Comparison of ENCODE assay signal across 22 mouse cellular contexts in genomic region chr11:49266671-49267070, GRCm38 (mm10). TPM values are rescaled to one million over a fixed set of nuclear protein-coding genes. Genes with fewer than 3 reads are reported as not detected.
A peak's percentile ranks its signal among the peaks of the same experiment; 100 is the strongest.
DNase-seq lines count a peak whose midpoint lies in the region; ATAC-seq and TF ChIP-seq lines count a peak whose summit lies in the region.
"Had no signal": no experiment of that assay in that cellular context is flagged by ENCODE, and none has a peak within 500 bp of the region (broad histone marks: within the 10 kb centered on the region; RNA-seq: fewer than 3 reads in every experiment).

No protein-coding gene starts in this region.

- peaks cover 17% of the 10 kb centered on the region for H3K4me1 ChIP-seq in heart, embryonic 16.5 days (ENCODE audit: control insufficient read depth, insufficient read depth, low read length)
- peaks cover 23% of the 10 kb centered on the region; the same call in 1 of the 2 replicates for H3K4me1 ChIP-seq in intestine, embryonic 16.5 days (ENCODE audit: control insufficient read depth, insufficient read depth, low read length)
- peaks cover 32% of the 10 kb centered on the region for H3K4me1 ChIP-seq in kidney, adult 2 months (ENCODE audit: control insufficient read depth, insufficient read depth, low read length)
- peaks cover 13% of the 10 kb centered on the region for H3K4me1 ChIP-seq in liver, embryonic 13.5 days (replicated peaks)
- H3K4me1 ChIP-seq: embryonic facial prominence, embryonic 12.5 days; hindbrain, embryonic 13.5 days had no signal

- TF ChIP-seq POLR2A in kidney, adult 2 months (IDR thresholded peaks at IDR 0.05; ENCODE audit: low read depth, low read length), result no peak

- no peaks in the 10 kb centered on the region for H3K9me3 ChIP-seq in heart, embryonic 16.5 days (replicated peaks; ENCODE audit: control insufficient read depth, low read length)
- no peaks in the 10 kb centered on the region for H3K9me3 ChIP-seq in intestine, embryonic 16.5 days (ENCODE audit: control insufficient read depth, low read length)
- no peaks in the 10 kb centered on the region for H3K9me3 ChIP-seq in liver, embryonic 13.5 days (replicated peaks)
- H3K9me3 ChIP-seq: embryonic facial prominence, embryonic 12.5 days; hindbrain, embryonic 13.5 days; lung, embryonic 15.5 days had no signal

- peak overlapping the region; percentile 38 for H3K27ac ChIP-seq in heart, embryonic 16.5 days (ENCODE audit: low read length)
- H3K27ac ChIP-seq in intestine, embryonic 16.5 days (ENCODE audit: low read length), result peak overlapping the region; percentile 41; the same call in 1 of the 2 replicates
- H3K27ac ChIP-seq in kidney, adult 2 months (ENCODE audit: insufficient read depth, low read depth, low read length), result peak overlapping the region; percentile 98
- peak overlapping the region; percentile 64; the same call in 1 of the 2 replicates for H3K27ac ChIP-seq in liver, embryonic 13.5 days
- H3K27ac ChIP-seq: embryonic facial prominence, embryonic 12.5 days; hindbrain, embryonic 13.5 days; lung, embryonic 15.5 days had no signal

- no peak for TF ChIP-seq CTCF in kidney, adult 2 months (conservative IDR thresholded peaks at IDR 0.05; ENCODE audit: insufficient read depth, insufficient read length, low read depth, low read length)

- intact Hi-C loops in heart, postnatal 14 days (cut with DNase I), result loop anchor here (10.0 kb wide), 1 partner anchor 472 kb away; no protein-coding TSS in a partner anchor

- no peak overlapping the region for H3K9ac ChIP-seq in heart, embryonic 16.5 days (ENCODE audit: low read length)
- H3K9ac ChIP-seq in intestine, embryonic 16.5 days (ENCODE audit: low read depth, low read length), result no peak overlapping the region
- H3K9ac ChIP-seq in liver, embryonic 13.5 days, result no peak overlapping the region
- H3K9ac ChIP-seq: embryonic facial prominence, embryonic 12.5 days; hindbrain, embryonic 13.5 days; lung, embryonic 15.5 days had no signal

- no peak for ATAC-seq in heart, embryonic 16.5 days (replicated peaks; ENCODE audit: extremely low read depth, insufficient read depth, low FRiP score)
- peak; percentile 50 for ATAC-seq in intestine, embryonic 16.5 days
- peak; percentile 60; the same call in 1 of the 2 replicates for ATAC-seq in liver, embryonic 13.5 days (ENCODE audit: low read depth)

- H3K4me2 ChIP-seq in heart, embryonic 16.5 days (ENCODE audit: low read depth, low read length), result no peak overlapping the region
- H3K4me2 ChIP-seq in intestine, embryonic 16.5 days (ENCODE audit: low read depth, low read length), result no peak overlapping the region
- H3K4me2 ChIP-seq in liver, embryonic 13.5 days, result no peak overlapping the region
- H3K4me2 ChIP-seq: embryonic facial prominence, embryonic 12.5 days; hindbrain, embryonic 13.5 days; lung, embryonic 15.5 days had no signal

- no peaks in the 10 kb centered on the region for H3K27me3 ChIP-seq in heart, embryonic 16.5 days (ENCODE audit: control insufficient read depth, insufficient read depth, low read length)
- H3K27me3 ChIP-seq in intestine, embryonic 16.5 days (replicated peaks; ENCODE audit: control insufficient read depth, insufficient read depth, low read length), result no peaks in the 10 kb centered on the region
- no peaks in the 10 kb centered on the region for H3K27me3 ChIP-seq in kidney, adult 2 months (replicated peaks; ENCODE audit: control insufficient read depth, insufficient read depth, low read length)
- H3K27me3 ChIP-seq in liver, embryonic 13.5 days, result no peaks in the 10 kb centered on the region
- H3K27me3 ChIP-seq: embryonic facial prominence, embryonic 12.5 days; hindbrain, embryonic 13.5 days; lung, embryonic 15.5 days had no signal

- no peak overlapping the region for H3K4me3 ChIP-seq in heart, embryonic 16.5 days (ENCODE audit: low read length)
- no peak overlapping the region for H3K4me3 ChIP-seq in intestine, embryonic 16.5 days (ENCODE audit: low read length)
- no peak overlapping the region for H3K4me3 ChIP-seq in kidney, adult 2 months (ENCODE audit: insufficient read depth, low read depth, low read length)
- H3K4me3 ChIP-seq in liver, embryonic 13.5 days (replicated peaks), result no peak overlapping the region
- H3K4me3 ChIP-seq: embryonic facial prominence, embryonic 12.5 days; hindbrain, embryonic 13.5 days; lung, embryonic 15.5 days had no signal

- H3K36me3 ChIP-seq in heart, embryonic 16.5 days (ENCODE audit: control insufficient read depth, insufficient read depth), result peaks cover 10% of the 10 kb centered on the region
- peaks cover 9% of the 10 kb centered on the region; the same call in 1 of the 2 replicates for H3K36me3 ChIP-seq in intestine, embryonic 16.5 days (ENCODE audit: control insufficient read depth, insufficient read depth, low read length)
- peaks cover 1% of the 10 kb centered on the region; the same call in 1 of the 2 replicates for H3K36me3 ChIP-seq in kidney, adult 2 months (ENCODE audit: control insufficient read depth, insufficient read depth, low read length)
- H3K36me3 ChIP-seq in liver, embryonic 13.5 days, result peaks cover 35% of the 10 kb centered on the region

- WGBS in heart, embryonic 16.5 days, result 43% methylated on average over 6 of the region's 6 CpGs
- WGBS in intestine, embryonic 16.5 days, result 56% methylated on average over 6 of the region's 6 CpGs
- 31% methylated on average over 6 of the region's 6 CpGs for WGBS in kidney, adult 2 months
- 70% methylated on average over 6 of the region's 6 CpGs for WGBS in liver, embryonic 13.5 days (ENCODE audit: insufficient replicate concordance)

- no peak for DNase-seq in heart, postnatal 14 days
- DNase-seq in kidney, adult 2 months, result peak; percentile 87
- no peak for DNase-seq in liver, embryonic 13.5 days
- no peak for DNase-seq in urinary bladder, postnatal 14 days (ENCODE audit: low spot score)
- no peak for DNase-seq in adrenal gland, adult (ENCODE audit: inconsistent age in 2 of 2, low spot score in 1 of 2)
- DNase-seq: adrenal gland, postnatal 10 days; cerebellum, adult 18-20 months; gastrocnemius, postnatal 10 days; left cerebral cortex, postnatal 4 days; thymus, adult 18-20 months had no signal

RNA-seq across cellular contexts. Expression of gene Olfr1393, which starts 11.4 kb away (rescaled TPM):
- 0.15 and 0.17 TPM in 2 replicates for polyA plus RNA-seq in heart, embryonic 16.5 days (2015; fragmentation: Nextera tagmentation; extraction: Ambion mirVana)
- total RNA-seq in heart, postnatal 14 days (2021), result under 1 TPM; 0.32 to 0.48 TPM
- 0.13 TPM in 1 of 2 replicates, not detected in the other for polyA plus RNA-seq in intestine, embryonic 16.5 days (2015; fragmentation: Nextera tagmentation; extraction: Ambion mirVana)
- polyA plus RNA-seq in kidney, adult 2 months (2012; rRNA removed), result 0.72 and 1.5 TPM in 2 replicates
- polyA plus RNA-seq in liver, embryonic 13.5 days (2015; fragmentation: Nextera tagmentation; extraction: Ambion mirVana), result not detected in 2 replicates
- total RNA-seq: adrenal gland, postnatal 10 days; common myeloid progenitor, adult 5-6 weeks; layer of hippocampus, postnatal 25 days; megakaryocyte-erythroid progenitor cell, adult 5-6 weeks; MEL had no signal
- polyA plus RNA-seq: lung, embryonic 15.5 days had no signal

RNA-seq across cellular contexts. Expression of gene Olfr1392, which starts 18.4 kb away (rescaled TPM):
- not detected in 2 replicates for polyA plus RNA-seq in heart, embryonic 16.5 days (2015; fragmentation: Nextera tagmentation; extraction: Ambion mirVana)
- total RNA-seq in heart, postnatal 14 days (2021), result not detected
- not detected in 2 replicates for polyA plus RNA-seq in intestine, embryonic 16.5 days (2015; fragmentation: Nextera tagmentation; extraction: Ambion mirVana)
- 0.46 and 0.47 TPM in 2 replicates for polyA plus RNA-seq in kidney, adult 2 months (2012; rRNA removed)
- polyA plus RNA-seq in liver, embryonic 13.5 days (2015; fragmentation: Nextera tagmentation; extraction: Ambion mirVana), result not detected in 2 replicates
- total RNA-seq: adrenal gland, postnatal 10 days; common myeloid progenitor, adult 5-6 weeks; gastrocnemius, postnatal 10 days; layer of hippocampus, postnatal 25 days; megakaryocyte-erythroid progenitor cell, adult 5-6 weeks; MEL had no signal
- polyA plus RNA-seq: embryonic facial prominence, embryonic 12.5 days; hindbrain, embryonic 13.5 days; lung, embryonic 15.5 days; neural tube, embryonic 11.5 days had no signal

RNA-seq across cellular contexts. Expression of gene Mgat1, which starts 22.7 kb away (rescaled TPM):
- 57.4 and 61.4 TPM in 2 replicates for polyA plus RNA-seq in heart, embryonic 16.5 days (2015; fragmentation: Nextera tagmentation; extraction: Ambion mirVana)
- total RNA-seq in heart, postnatal 14 days (2021), result 10 to 100 TPM; 59.3 to 68.4 TPM
- polyA plus RNA-seq in intestine, embryonic 16.5 days (2015; fragmentation: Nextera tagmentation; extraction: Ambion mirVana), result 62.4 and 65.8 TPM in 2 replicates
- polyA plus RNA-seq in kidney, adult 2 months (2012; rRNA removed), result 157 and 198 TPM in 2 replicates
- 32.0 and 32.6 TPM in 2 replicates for polyA plus RNA-seq in liver, embryonic 13.5 days (2015; fragmentation: Nextera tagmentation; extraction: Ambion mirVana)

RNA-seq across cellular contexts. Expression of gene Olfr10, which starts 37.9 kb away (rescaled TPM):
- not detected in 2 replicates for polyA plus RNA-seq in heart, embryonic 16.5 days (2015; fragmentation: Nextera tagmentation; extraction: Ambion mirVana)
- not detected for total RNA-seq in heart, postnatal 14 days (2021)
- not detected in 2 replicates for polyA plus RNA-seq in intestine, embryonic 16.5 days (2015; fragmentation: Nextera tagmentation; extraction: Ambion mirVana)
- not detected in 2 replicates for polyA plus RNA-seq in kidney, adult 2 months (2012; rRNA removed)
- polyA plus RNA-seq in liver, embryonic 13.5 days (2015; fragmentation: Nextera tagmentation; extraction: Ambion mirVana), result not detected in 2 replicates
- total RNA-seq: adrenal gland, postnatal 10 days; common myeloid progenitor, adult 5-6 weeks; gastrocnemius, postnatal 10 days; layer of hippocampus, postnatal 25 days; left cerebral cortex, postnatal 4 days; megakaryocyte-erythroid progenitor cell, adult 5-6 weeks; MEL; midbrain, postnatal 0 days had no signal
- polyA plus RNA-seq: embryonic facial prominence, embryonic 12.5 days; hindbrain, embryonic 13.5 days; lung, embryonic 15.5 days; midbrain, postnatal 0 days; neural tube, embryonic 11.5 days; urinary bladder, adult 2 months had no signal

RNA-seq across cellular contexts. Expression of gene Olfr1391, which starts 55.9 kb away (rescaled TPM):
- not detected in 2 replicates for polyA plus RNA-seq in heart, embryonic 16.5 days (2015; fragmentation: Nextera tagmentation; extraction: Ambion mirVana)
- not detected for total RNA-seq in heart, postnatal 14 days (2021)
- polyA plus RNA-seq in intestine, embryonic 16.5 days (2015; fragmentation: Nextera tagmentation; extraction: Ambion mirVana), result not detected in 2 replicates
- not detected in 2 replicates for polyA plus RNA-seq in kidney, adult 2 months (2012; rRNA removed)
- polyA plus RNA-seq in liver, embryonic 13.5 days (2015; fragmentation: Nextera tagmentation; extraction: Ambion mirVana), result not detected in 2 replicates
- total RNA-seq: adrenal gland, postnatal 10 days; common myeloid progenitor, adult 5-6 weeks; gastrocnemius, postnatal 10 days; layer of hippocampus, postnatal 25 days; left cerebral cortex, postnatal 4 days; megakaryocyte-erythroid progenitor cell, adult 5-6 weeks; MEL; midbrain, postnatal 0 days had no signal
- polyA plus RNA-seq: embryonic facial prominence, embryonic 12.5 days; hindbrain, embryonic 13.5 days; lung, embryonic 15.5 days; midbrain, postnatal 0 days; neural tube, embryonic 11.5 days; urinary bladder, adult 2 months had no signal

Comparison
In these comparisons a context has a peak if more than half of its experiments do, and no peak if none do; other contexts are left out.
1. H3K27ac ChIP-seq: peak in every context shown above with its lines; median percentile 98 in kidney, adult 2 months; 64 in liver, embryonic 13.5 days; 41 in intestine, embryonic 16.5 days; 38 in heart, embryonic 16.5 days.